Mouse (Mus musculus) embryo, embryonic 11 days (tissue): ENCODE data around the gene Exosc1.
"Not testable (repeated sequence)": the region's sequence is repeated elsewhere in the genome, so short reads cannot be mapped to it uniquely, and the experiment has no call there.

Source experiments
- DNase-seq: peaks from one replicate; pipeline ENCODE4 v3.0.0-alpha.2; 2015

Exosc1 gene

GRCm38 (mm10) chr19:41933179-41934086 lies at the start of gene Exosc1, which contains the start of gene Zdhhc16:
Gene Exosc1, minus strand, starts transcription at chr19:41933423.
Gene Zdhhc16, plus strand, starts transcription at chr19:41933480.
- DNase-seq: peak; percentile 99

GRCm38 (mm10) chr19:41982791-41983150 lies 49.5 kb upstream of the Exosc1 start:
- DNase-seq: peak; percentile 30

- peak; percentile 60 for DNase-seq
Observed at GRCm38 (mm10) chr19:41981931-41982790, 48.9 kb upstream of the Exosc1 start.

GRCm38 (mm10) chr19:41981595-41981927 lies 48.3 kb upstream of the Exosc1 start, which contains the start of gene Ubtd1:
Gene Ubtd1, plus strand, starts transcription at chr19:41981763.
- no peak for DNase-seq

GRCm38 (mm10) chr19:41980819-41981594 lies 47.8 kb upstream of the Exosc1 start, which contains the start of gene Mms19:
Gene Mms19, minus strand, starts transcription at chr19:41981157.
- DNase-seq: peak; percentile 100

- DNase-seq: peak; percentile 77
Observed at GRCm38 (mm10) chr19:41980422-41980818, 47.2 kb upstream of the Exosc1 start.

- DNase-seq: no peak
Observed at GRCm38 (mm10) chr19:41973891-41974794, 40.9 kb upstream of the Exosc1 start.

- DNase-seq: no peak
Observed at GRCm38 (mm10) chr19:41969618-41970017, 36.4 kb upstream of the Exosc1 start.

GRCm38 (mm10) chr19:41953574-41953973 lies 20.4 kb upstream of the Exosc1 start:
- DNase-seq: no peak

- peak; percentile 20 for DNase-seq
Observed at GRCm38 (mm10) chr19:41952287-41952686, 19.1 kb upstream of the Exosc1 start.

GRCm38 (mm10) chr19:41943841-41944240 lies 10.6 kb upstream of the Exosc1 start:
- DNase-seq: no peak

- DNase-seq: no peak
Observed at GRCm38 (mm10) chr19:41938539-41938938, 5.3 kb upstream of the Exosc1 start.

- no peak for DNase-seq
Observed at GRCm38 (mm10) chr19:41935921-41936320, 2.7 kb upstream of the Exosc1 start.

GRCm38 (mm10) chr19:41934124-41934523 lies 901 bp upstream of the Exosc1 start:
- DNase-seq: peak; percentile 13

- DNase-seq: peak; percentile 31
Observed at GRCm38 (mm10) chr19:41932686-41933085, 537 bp downstream of the Exosc1 start.

- no peak for DNase-seq
Observed at GRCm38 (mm10) chr19:41920412-41921067, 12.7 kb downstream of the Exosc1 start.

GRCm38 (mm10) chr19:41919471-41919870 lies 13.8 kb downstream of the Exosc1 start:
- no peak for DNase-seq

- DNase-seq: no peak
Observed at GRCm38 (mm10) chr19:41916853-41917252, 16.4 kb downstream of the Exosc1 start.

GRCm38 (mm10) chr19:41915294-41915693 lies 17.9 kb downstream of the Exosc1 start:
- DNase-seq: no peak

- not testable (repeated sequence) for DNase-seq
Observed at GRCm38 (mm10) chr19:41914592-41914882, 18.7 kb downstream of the Exosc1 start.
